Mouse (Mus musculus) heart, postnatal 0 days (tissue): Measurements from ENCODE around the gene Epha2.

Source experiments
- CTCF ChIP-seq: IDR thresholded peaks from 2 replicates; pipeline ENCODE4 v1.5.1; 2016; ENCODE audit warnings: antibody characterized with exemption, control low read depth, low read depth
- EP300 ChIP-seq: IDR thresholded peaks from 2 replicates; pipeline ENCODE4 v1.6.1; 2016; ENCODE audit warnings: antibody characterized with exemption, low read depth

GRCm38 (mm10) chr4:141308857-141309772 is 8.1 kb downstream of the Epha2 start:
- TF ChIP-seq EP300 (no peak), CTCF (no peak)
